Mouse (Mus musculus) gastrocnemius, adult 2 months (tissue): ENCODE results near the gene Aamp. TPM values are rescaled to one million over a fixed set of nuclear protein-coding genes. Genes with fewer than 3 reads are reported as not detected.
A peak's percentile ranks its signal among the peaks of the same experiment; 100 is the strongest.
"Not testable (repeated sequence)": the region's sequence is repeated elsewhere in the genome, so short reads cannot be mapped to it uniquely, and the experiment has no call there.

Experiments
- DNase-seq: peaks from one replicate; pipeline ENCODE4 v3.0.0; 2022
- H3K27ac ChIP-seq: fragments of 200-600 bp; 2 replicates; pipeline ENCODE4 v1.8.1; 2022; ENCODE audit warnings: mild to moderate bottlenecking
- H3K4me3 ChIP-seq: fragments of 200-600 bp; 2 replicates; pipeline ENCODE4 v1.8.1; 2022; ENCODE audit warnings: mild to moderate bottlenecking, moderate library complexity
- CTCF ChIP-seq: fragments of 200-600 bp; IDR thresholded peaks from 2 replicates; pipeline ENCODE4 v1.8.1; 2022; ENCODE audit warnings: antibody characterized with exemption, mild to moderate bottlenecking, moderate library complexity
- intact Hi-C: fragments of 180-260 bp; cut with DNase I; formaldehyde crosslinking; loops from one replicate; pipeline ENCODE4 v1.15.1; 2025
- long read RNA-seq, 2 experiments: library from polyadenylated mRNA; stranded (forward); transcript quantifications; one replicate each; pipeline ENCODE4 v2.0.0; 2021
- total RNA-seq, 2 experiments: library from RNA; stranded (reverse); gene quantifications; 2 replicates each; pipeline ENCODE4 v1.2.3; 2021

Aamp gene
- total RNA-seq: 10 to 100 TPM; 69.4 to 76.1 TPM
- long read RNA-seq, experiment 1, transcript Aamp-202 (11 exons, 1,756 nt): minor isoform, 19 of 271 reads
- long read RNA-seq, experiment 1, transcript Aamp-201 (11 exons, 1,817 nt): major isoform, 208 of 271 reads
- long read RNA-seq, experiment 1, partial matches to known transcripts: 7 of 271 reads
- long read RNA-seq, experiment 1, other reads (novel, unspliced or antisense): 37 of 271 reads
- long read RNA-seq, experiment 2, transcript Aamp-201 (11 exons, 1,817 nt): major isoform, 184 of 264 reads
- long read RNA-seq, experiment 2, transcript Aamp-202 (11 exons, 1,756 nt): minor isoform, 11 of 264 reads
- long read RNA-seq, experiment 2, partial matches to known transcripts: 9 of 264 reads
- long read RNA-seq, experiment 2, other reads (novel, unspliced or antisense): 60 of 264 reads

DNA sequence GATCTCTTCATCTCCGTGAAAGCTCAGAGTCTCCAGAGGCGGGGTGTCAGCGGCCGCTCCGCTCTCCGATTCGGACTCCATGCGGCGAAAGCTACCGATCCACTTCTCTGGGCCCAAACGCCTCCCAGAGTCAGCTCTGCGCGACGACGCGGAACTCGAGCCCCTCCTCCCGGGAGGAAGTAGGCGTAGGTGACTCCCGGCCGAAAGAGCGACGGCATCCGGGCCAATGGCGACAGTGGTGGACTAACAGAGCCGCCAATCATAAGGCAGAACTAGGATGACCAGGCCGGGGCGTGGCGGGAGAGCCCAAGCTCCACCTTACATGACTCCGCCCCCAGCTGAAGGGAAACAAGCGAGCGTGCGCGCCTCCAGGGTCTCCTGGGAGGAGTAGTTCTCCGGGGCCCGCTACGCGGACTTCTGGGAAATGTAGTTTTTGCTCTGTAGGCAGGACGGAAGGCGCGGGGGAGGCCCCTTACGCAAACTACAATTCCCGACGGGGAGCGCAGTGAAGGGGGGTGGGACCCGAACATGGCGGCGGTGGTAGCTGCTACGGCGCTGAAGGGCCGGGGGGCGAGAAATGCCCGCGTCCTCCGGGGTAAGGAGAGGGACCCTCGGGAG lies at the start of gene Aamp, which contains the start of gene Pnkd:
Gene Aamp, minus strand, starts transcription at position 196 of the 618 bp plus-strand sequence.
Gene Pnkd, plus strand, starts transcription at position 388 of the 618 bp plus-strand sequence.
- TF ChIP-seq CTCF: peak; percentile 33; the same call in 1 of the 2 replicates
- H3K27ac ChIP-seq: peak within 1 kb of the TSS; percentile 96
- DNase-seq: peak; percentile 100
- intact Hi-C loops: loop anchor here (2.0 to 10.0 kb wide), 3 partner anchors 48 to 300 kb away; partner anchors contain the start of genes Arpc2, Bcs1l and Zfp142
- H3K4me3 ChIP-seq: peak within 1 kb of the TSS; percentile 93

DNA sequence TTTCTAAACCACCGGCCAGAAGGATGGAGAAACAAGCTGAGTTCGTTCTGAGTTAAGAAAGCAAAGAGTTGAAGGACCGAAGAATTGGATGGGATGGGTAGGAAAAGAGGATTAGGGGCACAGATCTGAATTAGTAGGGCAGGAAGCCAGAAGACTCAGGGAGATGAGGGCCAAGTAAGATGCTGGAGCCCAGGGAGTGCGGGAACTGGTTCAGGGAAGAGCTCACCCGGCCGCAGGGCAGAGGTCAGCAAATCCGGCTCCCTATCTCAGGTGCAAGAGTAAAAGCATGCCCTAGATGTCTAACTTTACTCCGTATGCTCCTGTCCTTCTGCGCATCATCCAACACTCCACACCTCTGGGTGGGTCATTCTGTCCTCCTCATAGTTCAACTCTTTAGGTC lies 48.4 kb upstream of the Aamp start:
- DNase-seq: peak; percentile 41
- peak overlapping the region; percentile 84 for H3K4me3 ChIP-seq
- intact Hi-C loops: no loop called here
- no peak for TF ChIP-seq CTCF
- peak overlapping the region; percentile 89 for H3K27ac ChIP-seq

DNA sequence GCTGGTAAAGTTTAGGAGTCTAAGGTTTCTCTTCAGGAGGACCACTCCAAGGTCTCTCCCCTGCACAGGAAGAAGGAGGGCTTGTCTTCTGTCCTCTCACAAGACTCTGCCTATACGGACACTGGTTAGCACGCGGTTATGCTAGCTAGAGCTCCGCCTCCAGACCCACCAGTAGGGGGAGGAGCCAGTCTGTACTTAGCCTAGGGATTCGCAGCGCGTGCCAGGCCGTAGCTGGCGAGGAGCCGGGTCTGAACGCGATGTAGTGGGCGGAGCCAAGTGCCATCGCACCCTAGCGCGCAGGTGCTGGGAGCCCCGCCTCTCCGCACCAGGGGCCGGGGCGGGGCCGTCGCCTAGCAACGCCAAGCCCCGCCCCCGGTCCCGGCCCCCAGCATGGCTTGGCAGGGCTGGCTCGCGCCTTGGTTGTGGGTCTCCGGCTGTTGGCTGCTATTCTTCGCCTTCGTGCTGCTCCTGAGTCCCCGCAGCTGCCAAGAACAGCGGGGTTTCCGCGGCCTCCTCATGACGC lies 47.8 kb upstream of the Aamp start:
- TF ChIP-seq CTCF: peak; percentile 54
- DNase-seq: peak; percentile 97
- Histone ChIP-seq H3K4me3 (peak overlapping the region; percentile 84), H3K27ac (peak overlapping the region; percentile 89)
- intact Hi-C loops: no loop called here

DNA sequence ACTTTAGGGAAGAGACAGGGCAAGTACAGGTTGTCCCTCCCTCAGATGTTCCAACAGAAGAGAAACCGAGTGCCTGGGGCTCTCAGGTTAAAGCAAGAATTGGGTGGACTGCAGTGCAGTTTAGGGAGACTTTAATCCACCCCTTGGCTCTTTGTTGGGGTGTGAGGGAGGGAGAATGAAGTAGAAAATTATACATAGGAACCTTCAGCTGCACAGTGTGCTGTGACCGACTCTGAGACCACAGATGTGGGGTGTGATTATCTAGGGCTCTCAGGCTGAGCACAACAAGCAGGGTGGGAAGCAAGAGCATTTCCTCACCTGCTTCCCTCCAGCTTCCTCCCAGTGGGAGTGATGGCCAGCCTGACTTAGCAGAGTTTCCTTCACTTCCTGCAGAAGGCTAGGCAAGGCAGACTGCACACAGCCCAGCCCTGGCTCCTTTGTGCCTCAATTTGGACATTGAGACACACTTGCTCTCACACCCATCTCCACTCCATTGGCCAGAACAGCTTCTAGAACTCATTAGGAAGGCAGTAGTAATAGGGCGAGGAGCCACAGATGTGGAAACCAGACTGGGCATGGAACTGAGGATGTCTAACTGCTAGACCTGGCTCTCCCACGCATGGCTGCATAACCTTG lies 46.6 kb upstream of the Aamp start:
- intact Hi-C loops: no loop called here
- peak overlapping the region; percentile 89 for H3K27ac ChIP-seq
- no peak overlapping the region for H3K4me3 ChIP-seq
- DNase-seq: no peak
- no peak for TF ChIP-seq CTCF

DNA sequence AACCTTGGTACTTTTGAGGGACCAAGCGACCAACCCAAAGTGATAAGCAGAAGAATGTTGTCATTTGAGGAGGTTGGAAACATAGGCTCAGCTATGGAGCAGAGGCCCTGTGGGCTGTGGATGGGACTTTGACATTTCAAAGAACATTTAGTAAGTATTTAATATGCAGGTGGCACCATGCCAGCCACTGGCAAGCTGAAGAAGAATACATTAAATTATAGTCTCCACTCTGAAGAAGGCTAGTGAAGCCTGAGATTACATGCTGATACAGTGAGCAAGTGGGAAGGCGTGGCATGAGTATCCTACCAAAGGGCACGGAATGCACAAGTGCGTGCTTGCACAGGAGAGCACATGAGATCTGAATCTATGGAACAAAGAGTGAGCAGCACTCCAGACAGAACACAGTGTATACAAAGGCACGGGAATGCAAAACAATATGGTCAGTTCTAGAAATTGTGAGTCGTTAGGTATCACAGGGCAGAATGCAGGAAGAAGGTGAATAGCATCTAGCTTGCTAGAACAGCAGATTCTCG lies 45.4 kb upstream of the Aamp start:
- DNase-seq: no peak
- no peak for TF ChIP-seq CTCF
- no peak overlapping the region for H3K4me3 ChIP-seq
- no peak overlapping the region for H3K27ac ChIP-seq
- intact Hi-C loops: no loop called here

DNA sequence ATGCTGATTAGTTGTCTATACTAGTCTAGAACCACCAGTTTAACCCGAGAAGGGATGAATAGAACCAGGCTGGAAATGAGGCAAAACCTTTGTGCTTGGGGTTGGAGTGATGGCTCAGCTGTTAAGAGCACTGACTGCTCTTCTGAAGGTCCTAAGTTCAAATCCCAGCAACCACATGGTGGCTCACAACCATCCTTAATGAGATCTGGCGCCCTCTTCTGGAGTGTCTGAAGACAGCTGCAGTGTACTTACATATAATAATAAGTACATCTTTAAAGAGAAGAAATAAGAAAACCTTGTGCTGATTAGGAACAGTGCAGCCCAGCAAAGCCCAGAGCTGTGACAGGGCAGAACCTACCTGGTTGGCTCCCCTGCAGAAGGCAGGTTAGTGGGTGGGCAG lies 42.4 kb upstream of the Aamp start:
- TF ChIP-seq CTCF: peak; percentile 29; the same call in 1 of the 2 replicates
- DNase-seq, intact Hi-C loops, H3K27ac ChIP-seq, H3K4me3 ChIP-seq: not testable (repeated sequence)

DNA sequence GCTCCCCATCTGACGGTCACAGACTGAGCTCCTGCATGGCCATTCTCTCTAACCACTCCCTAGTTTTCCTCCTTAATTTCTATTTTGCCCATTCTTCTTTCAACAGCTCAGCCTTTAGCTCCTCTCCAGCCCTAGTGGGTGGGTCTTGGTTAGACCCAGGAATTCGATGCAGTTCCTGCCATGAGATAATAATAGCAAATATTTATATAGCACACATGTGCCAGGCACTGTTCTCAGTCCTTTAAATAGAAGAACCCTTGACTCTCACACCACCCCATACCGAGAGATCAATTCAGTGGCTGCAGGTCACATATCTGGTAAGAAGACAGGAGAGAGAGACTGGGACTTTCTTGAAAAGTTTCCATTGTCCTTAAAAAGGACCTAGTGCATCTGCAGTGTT lies 36.9 kb upstream of the Aamp start:
- TF ChIP-seq CTCF: no peak
- no peak overlapping the region for H3K4me3 ChIP-seq
- no peak for DNase-seq
- intact Hi-C loops: no loop called here
- no peak overlapping the region for H3K27ac ChIP-seq

DNA sequence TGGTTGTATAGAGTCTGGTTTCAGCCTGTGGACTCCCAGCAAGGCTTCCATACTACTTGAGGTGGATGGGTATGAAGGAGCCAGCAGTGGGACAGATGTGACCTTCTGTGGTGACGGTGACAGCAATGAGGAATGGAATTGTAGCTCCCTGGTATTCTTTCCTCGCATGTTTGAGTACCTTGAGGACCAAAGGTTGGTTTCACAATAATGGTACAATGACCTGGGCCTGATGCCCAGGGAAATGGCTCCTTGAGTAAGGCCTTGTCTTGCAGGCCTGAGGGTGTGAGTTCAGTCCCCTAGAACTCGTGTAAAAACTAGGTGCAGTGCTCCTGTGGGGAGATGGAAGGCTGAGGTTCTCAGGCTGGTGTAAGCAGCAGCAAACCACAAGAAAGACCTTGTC lies 34.2 kb upstream of the Aamp start:
- DNase-seq: no peak
- no peak overlapping the region for H3K27ac ChIP-seq
- TF ChIP-seq CTCF: no peak
- no peak overlapping the region for H3K4me3 ChIP-seq
- intact Hi-C loops: no loop called here

DNA sequence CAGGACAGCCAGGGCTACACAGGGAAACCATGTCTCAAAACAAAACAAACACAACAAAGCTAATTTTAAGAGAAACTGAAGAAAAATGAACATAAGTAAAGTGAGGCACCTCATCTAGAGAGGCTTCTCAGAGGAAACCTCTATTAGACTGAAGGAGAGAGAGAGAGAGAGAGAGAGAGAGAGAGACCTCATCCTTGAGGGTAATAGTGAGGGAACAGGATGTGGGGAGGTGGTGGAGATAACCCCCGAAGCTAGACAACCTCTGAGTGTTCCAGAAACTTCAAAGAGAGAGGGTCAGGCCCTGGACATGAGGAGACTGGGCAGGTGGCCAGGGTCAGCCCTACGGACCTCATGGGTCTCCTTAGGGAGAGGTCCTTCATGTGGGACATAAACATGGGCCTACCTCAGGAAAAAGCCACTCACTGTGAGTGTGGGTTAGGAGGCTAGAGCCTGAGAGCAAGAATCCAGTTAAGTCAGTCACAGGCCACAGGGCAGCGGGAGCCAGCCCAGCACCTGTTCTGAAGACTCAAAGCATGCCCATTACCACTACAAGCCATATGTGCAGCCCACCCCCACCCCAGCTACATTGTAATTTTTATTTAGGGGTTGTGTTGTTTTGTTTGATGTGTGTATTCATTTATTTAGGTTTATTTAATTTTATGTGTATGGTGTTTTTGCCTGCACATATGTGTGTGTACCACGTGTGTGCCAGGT lies 31.7 kb upstream of the Aamp start:
- Histone ChIP-seq H3K27ac (no peak overlapping the region), H3K4me3 (no peak overlapping the region)
- no peak for TF ChIP-seq CTCF
- intact Hi-C loops: no loop called here
- no peak for DNase-seq

DNA sequence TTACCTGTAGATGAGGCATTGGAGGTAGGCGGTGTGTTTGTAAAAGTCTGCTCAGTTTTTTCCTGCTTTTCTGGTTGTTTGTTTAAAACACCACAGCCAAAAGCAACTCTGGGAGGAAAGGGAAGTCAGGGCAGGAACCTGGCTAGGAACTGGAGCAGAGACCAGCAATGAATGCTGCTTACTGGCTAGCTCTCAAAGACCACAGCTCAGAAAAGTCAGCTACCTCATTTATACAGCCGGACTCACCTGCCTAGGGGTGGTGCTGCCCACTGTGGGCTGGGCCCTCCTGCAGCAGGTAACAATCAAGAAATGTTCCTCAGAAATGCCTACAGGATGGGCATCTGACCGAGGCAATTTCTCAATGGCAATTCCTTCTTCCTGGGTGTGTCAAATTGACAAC lies 30.3 kb upstream of the Aamp start:
- TF ChIP-seq CTCF: no peak
- Histone ChIP-seq H3K4me3 (no peak overlapping the region), H3K27ac (peak overlapping the region; percentile 63)
- DNase-seq: no peak
- intact Hi-C loops: no loop called here

DNA sequence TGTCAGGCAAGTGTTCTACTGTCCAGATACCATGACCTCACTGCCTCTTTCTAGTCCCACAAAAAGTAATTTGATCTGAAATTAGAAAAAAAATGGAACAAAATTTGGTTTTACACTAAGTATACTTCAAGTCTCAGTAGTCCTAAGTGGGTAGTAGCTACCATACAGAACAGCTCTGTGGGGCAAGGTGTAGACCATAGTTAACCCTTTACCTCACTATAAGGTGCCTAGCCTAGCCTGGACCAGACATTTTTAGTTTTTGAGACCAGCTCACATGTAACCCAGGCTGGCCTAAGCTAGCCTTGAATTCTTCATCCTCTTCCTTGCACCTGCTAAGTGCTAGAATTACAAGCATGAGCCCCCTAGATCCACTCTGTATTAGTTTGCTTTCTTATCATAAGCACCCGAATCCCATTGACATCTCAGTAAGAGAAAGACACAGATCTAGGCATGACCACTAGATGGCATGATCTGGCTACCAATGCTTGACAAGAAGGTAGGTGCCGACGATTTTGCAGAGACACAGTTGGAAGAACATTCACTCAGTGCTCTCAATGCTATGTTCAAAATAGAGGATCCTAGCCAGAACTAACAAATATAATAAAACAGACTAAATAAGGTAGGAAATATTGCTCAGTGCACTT lies 28.6 kb upstream of the Aamp start:
- H3K4me3 ChIP-seq: no peak overlapping the region
- no peak overlapping the region for H3K27ac ChIP-seq
- DNase-seq: peak; percentile 48
- TF ChIP-seq CTCF: peak; percentile 94; the same call in 1 of the 2 replicates
- intact Hi-C loops: loop anchor here (1.0 to 2.0 kb wide), 2 partner anchors 49 to 140 kb away; partner anchors contain the start of gene Catip

DNA sequence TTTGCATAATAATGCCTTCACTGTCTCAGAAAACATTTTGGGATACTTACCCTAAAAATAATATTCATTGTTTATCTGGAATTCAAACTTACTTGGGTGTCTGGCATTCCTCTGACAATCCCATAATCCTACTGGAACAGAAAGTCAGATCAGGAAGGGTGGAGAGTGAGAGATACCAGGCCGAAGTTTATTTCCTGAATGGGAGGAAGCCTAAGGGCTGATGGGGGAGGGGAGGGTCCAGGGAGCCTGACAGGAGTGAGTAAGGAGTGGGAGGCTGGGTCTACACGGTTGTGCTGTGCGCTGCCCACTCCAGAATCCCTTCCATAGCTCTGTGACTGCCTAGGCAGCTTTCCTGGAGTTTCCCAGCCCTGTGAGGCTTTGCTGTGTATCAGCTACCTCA lies 25.2 kb upstream of the Aamp start:
- no peak for DNase-seq
- intact Hi-C loops: no loop called here
- Histone ChIP-seq H3K4me3 (no peak overlapping the region), H3K27ac (peak overlapping the region; percentile 43; the same call in 1 of the 2 replicates)
- TF ChIP-seq CTCF: no peak
